Mouse (Mus musculus): ENCODE results near the gene Cav3. TPM values are rescaled to one million over a fixed set of nuclear protein-coding genes. Genes with fewer than 3 reads are reported as not detected.

Cav3 gene
- not detected for total RNA-seq (2018; cell fraction: chromatin; rRNA removed)
- not detected for total RNA-seq (2018; cell fraction: cytosol; rRNA removed)
- not detected for total RNA-seq (2018; cell fraction: nucleus; rRNA removed)
- polyA plus RNA-seq (2018): not detected in 3 replicates

GRCm38 (mm10) chr6:112459341-112459749, at the start of gene Cav3:
TSS of gene Cav3 (plus strand) at chr6:112459505.
- H3K27ac ChIP-seq: no peak within 1 kb of the TSS
- no peaks in the 10 kb centered on the region for H3K79me2 ChIP-seq (ENCODE audit: inconsistent target)
- 92% methylated on average over 12 of the region's 12 CpGs for WGBS (ENCODE audit: missing documents)
- H3K4me3 ChIP-seq (ENCODE audit: inconsistent target): no peak within 1 kb of the TSS
- no peaks in the 10 kb centered on the region for H3K36me3 ChIP-seq (ENCODE audit: inconsistent target)

DNA sequence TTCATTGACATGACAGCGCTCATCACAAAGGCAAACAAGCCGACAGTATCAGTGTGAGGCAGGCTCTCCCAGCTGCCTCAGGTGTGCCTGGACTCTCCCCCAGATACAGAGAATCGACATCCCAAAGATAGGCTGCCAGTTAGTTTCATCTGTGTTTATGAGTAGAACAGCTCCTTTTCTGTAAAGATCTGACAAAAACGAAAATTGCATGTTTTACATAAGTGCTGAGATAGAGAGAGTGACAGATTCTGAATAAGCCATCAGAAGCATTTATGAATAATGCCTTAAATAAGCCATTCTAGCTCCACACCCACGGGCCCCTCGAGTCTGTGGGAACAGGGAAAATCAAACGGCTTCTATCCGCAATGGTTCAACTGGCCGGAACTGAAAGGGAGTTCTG, 40.0 kb upstream of the Cav3 start:
- no peak overlapping the region for H3K27ac ChIP-seq
- no peaks in the 10 kb centered on the region for H3K36me3 ChIP-seq (ENCODE audit: inconsistent target)
- no peaks in the 10 kb centered on the region for H3K79me2 ChIP-seq (ENCODE audit: inconsistent target)
- no peak overlapping the region for H3K4me3 ChIP-seq (ENCODE audit: inconsistent target)
- 91% methylated on average over 9 of the region's 9 CpGs for WGBS (ENCODE audit: missing documents)

DNA sequence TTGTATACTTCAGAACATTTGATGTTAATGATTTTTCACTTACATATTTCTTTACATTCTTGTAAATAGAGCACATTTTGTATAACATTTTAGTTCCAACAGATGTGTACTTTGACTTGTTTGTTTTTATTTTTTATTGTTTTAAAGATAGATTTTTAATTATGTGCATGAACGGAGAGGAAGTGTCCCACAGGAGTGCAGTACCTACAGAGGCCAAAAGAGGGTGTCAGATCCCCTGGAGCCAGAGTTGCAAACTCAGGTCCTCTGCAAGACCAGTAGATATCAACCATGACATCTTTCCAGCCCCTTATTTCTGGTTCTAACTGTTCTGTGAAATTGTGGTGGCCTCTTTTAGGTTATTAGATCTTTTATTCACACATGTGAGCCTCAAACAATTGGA, 38.4 kb upstream of the Cav3 start:
- H3K79me2 ChIP-seq (ENCODE audit: inconsistent target): no peaks in the 10 kb centered on the region
- no peaks in the 10 kb centered on the region for H3K36me3 ChIP-seq (ENCODE audit: inconsistent target)
- 89% methylated on average over 1 of the region's 1 CpGs for WGBS (ENCODE audit: missing documents)
- no peak overlapping the region for H3K4me3 ChIP-seq (ENCODE audit: inconsistent target)
- H3K27ac ChIP-seq: no peak overlapping the region

DNA sequence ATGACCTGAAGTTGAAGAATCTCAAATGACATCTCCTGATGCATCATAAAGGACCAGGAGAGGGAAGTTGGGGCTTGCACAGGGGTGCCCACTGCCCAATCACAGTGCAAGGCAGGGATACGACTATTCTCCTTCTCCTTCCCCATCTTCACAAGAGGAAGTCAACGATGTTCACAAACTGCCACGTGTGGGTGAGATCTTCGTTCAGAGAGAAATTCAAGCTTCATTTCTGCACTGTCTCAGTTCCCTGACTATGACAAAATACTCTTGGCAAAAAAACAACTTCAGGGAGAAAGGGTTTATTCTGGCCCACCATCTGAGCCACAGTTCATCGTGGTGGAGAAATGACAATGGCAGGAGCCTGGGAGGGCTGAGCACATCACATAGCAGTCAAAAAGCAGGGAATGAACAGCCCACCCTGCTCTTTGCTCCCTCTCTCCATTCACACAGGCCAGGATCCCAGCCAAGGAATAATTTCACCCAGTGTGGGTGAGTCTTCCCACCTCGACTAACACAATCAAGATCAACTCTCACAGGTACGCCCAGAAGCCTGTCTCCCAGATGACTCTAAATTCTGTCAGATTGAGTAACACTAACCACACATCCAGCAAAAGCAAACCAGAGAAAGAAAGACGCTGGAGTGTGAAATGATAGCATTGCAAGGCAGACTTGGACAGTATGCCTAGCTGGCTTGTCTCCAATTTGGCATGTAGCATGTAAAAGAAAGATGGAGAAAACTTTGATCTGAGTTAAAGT, 35.4 kb upstream of the Cav3 start:
- no peak overlapping the region for H3K4me3 ChIP-seq (ENCODE audit: inconsistent target)
- H3K27ac ChIP-seq: no peak overlapping the region
- no peaks in the 10 kb centered on the region for H3K36me3 ChIP-seq (ENCODE audit: inconsistent target)
- H3K79me2 ChIP-seq (ENCODE audit: inconsistent target): no peaks in the 10 kb centered on the region
- WGBS (ENCODE audit: missing documents): 78% methylated on average over 8 of the region's 8 CpGs

GRCm38 (mm10) chr6:112426018-112426732, 33.1 kb upstream of the Cav3 start:
- H3K79me2 ChIP-seq (ENCODE audit: inconsistent target): no peaks in the 10 kb centered on the region
- no peak overlapping the region for H3K4me3 ChIP-seq (ENCODE audit: inconsistent target)
- H3K27ac ChIP-seq: no peak overlapping the region
- WGBS (ENCODE audit: missing documents): 77% methylated on average over 6 of the region's 6 CpGs
- no peaks in the 10 kb centered on the region for H3K36me3 ChIP-seq (ENCODE audit: inconsistent target)

GRCm38 (mm10) chr6:112445675-112446074, 13.6 kb upstream of the Cav3 start:
- H3K79me2 ChIP-seq (ENCODE audit: inconsistent target): no peaks in the 10 kb centered on the region
- no peak overlapping the region for H3K4me3 ChIP-seq (ENCODE audit: inconsistent target)
- no peak overlapping the region for H3K27ac ChIP-seq
- no peaks in the 10 kb centered on the region for H3K36me3 ChIP-seq (ENCODE audit: inconsistent target)
- 17% methylated on average over 3 of the region's 3 CpGs for WGBS (ENCODE audit: missing documents)

GRCm38 (mm10) chr6:112461459-112461858, 2.2 kb downstream of the Cav3 start:
- no peaks in the 10 kb centered on the region for H3K36me3 ChIP-seq (ENCODE audit: inconsistent target)
- WGBS (ENCODE audit: missing documents): 95% methylated on average over 5 of the region's 5 CpGs
- no peak overlapping the region for H3K4me3 ChIP-seq (ENCODE audit: inconsistent target)
- H3K27ac ChIP-seq: no peak overlapping the region
- H3K79me2 ChIP-seq (ENCODE audit: inconsistent target): no peaks in the 10 kb centered on the region

DNA sequence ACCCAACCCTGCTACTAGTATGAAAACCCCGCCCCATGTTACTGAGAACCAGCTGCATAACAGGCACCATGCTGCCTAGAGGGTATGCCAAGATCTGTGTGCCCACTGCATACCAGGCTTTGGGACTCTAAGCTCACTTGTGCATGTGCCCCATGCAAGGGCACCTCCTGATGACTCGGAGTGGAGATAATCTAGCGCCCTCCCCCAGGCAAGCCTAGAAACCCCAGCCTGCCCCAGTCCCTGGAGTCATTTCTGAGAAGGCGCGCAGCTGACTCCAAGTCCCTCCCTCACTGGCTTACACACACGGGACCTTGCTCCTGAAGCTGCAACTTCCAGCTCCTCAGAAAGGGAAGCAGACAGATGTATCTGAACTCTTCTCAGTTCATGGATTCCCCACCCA, 4.0 kb downstream of the Cav3 start:
- no peak overlapping the region for H3K4me3 ChIP-seq (ENCODE audit: inconsistent target)
- no peaks in the 10 kb centered on the region for H3K79me2 ChIP-seq (ENCODE audit: inconsistent target)
- 69% methylated on average over 6 of the region's 6 CpGs for WGBS (ENCODE audit: missing documents)
- H3K27ac ChIP-seq: no peak overlapping the region
- no peaks in the 10 kb centered on the region for H3K36me3 ChIP-seq (ENCODE audit: inconsistent target)

GRCm38 (mm10) chr6:112465441-112465840, 6.1 kb downstream of the Cav3 start:
- H3K79me2 ChIP-seq (ENCODE audit: inconsistent target): no peaks in the 10 kb centered on the region
- H3K4me3 ChIP-seq (ENCODE audit: inconsistent target): no peak overlapping the region
- no peak overlapping the region for H3K27ac ChIP-seq
- no peaks in the 10 kb centered on the region for H3K36me3 ChIP-seq (ENCODE audit: inconsistent target)
- 85% methylated on average over 3 of the region's 3 CpGs for WGBS (ENCODE audit: missing documents)

GRCm38 (mm10) chr6:112466001-112466400, 6.7 kb downstream of the Cav3 start:
- no peaks in the 10 kb centered on the region for H3K79me2 ChIP-seq (ENCODE audit: inconsistent target)
- H3K36me3 ChIP-seq (ENCODE audit: inconsistent target): no peaks in the 10 kb centered on the region
- no peak overlapping the region for H3K4me3 ChIP-seq (ENCODE audit: inconsistent target)
- H3K27ac ChIP-seq: no peak overlapping the region

GRCm38 (mm10) chr6:112471644-112472043, 12.3 kb downstream of the Cav3 start:
- no peak overlapping the region for H3K27ac ChIP-seq
- 14% methylated on average over 4 of the region's 4 CpGs for WGBS (ENCODE audit: missing documents)

DNA sequence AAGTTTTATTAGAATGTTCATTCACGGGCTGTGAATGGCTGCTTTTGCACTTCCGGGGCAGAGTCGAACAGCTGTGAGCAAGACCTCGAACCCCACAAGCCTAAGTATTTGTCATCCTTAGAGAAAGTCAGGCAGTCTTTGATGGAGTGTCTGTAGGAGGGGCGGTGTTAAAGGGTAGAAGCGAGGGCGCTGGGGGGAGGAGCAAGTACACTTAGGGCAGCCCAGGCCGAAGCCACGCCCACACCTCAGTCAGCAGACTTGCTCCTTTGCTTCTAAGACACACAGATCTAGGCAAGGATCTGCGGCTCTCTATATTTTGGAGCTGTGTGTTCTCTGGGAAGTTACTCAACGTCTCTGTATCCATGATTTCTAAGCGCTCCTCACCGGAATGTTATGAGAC, 20.6 kb downstream of the Cav3 start:
- WGBS (ENCODE audit: missing documents): 54% methylated on average over 13 of the region's 13 CpGs
- Histone ChIP-seq H3K4me3 (ENCODE audit: inconsistent target) (no peak overlapping the region), H3K27ac (no peak overlapping the region), H3K79me2 (ENCODE audit: inconsistent target) (no peaks in the 10 kb centered on the region), H3K36me3 (ENCODE audit: inconsistent target) (no peaks in the 10 kb centered on the region)

More at GRCm38 (mm10) chr6:112471644-112472043, 12.3 kb downstream of the Cav3 start:
- Histone ChIP-seq H3K36me3 (ENCODE audit: inconsistent target) (no peaks in the 10 kb centered on the region), H3K4me3 (ENCODE audit: inconsistent target) (no peak overlapping the region), H3K79me2 (ENCODE audit: inconsistent target) (no peaks in the 10 kb centered on the region)

DNA sequence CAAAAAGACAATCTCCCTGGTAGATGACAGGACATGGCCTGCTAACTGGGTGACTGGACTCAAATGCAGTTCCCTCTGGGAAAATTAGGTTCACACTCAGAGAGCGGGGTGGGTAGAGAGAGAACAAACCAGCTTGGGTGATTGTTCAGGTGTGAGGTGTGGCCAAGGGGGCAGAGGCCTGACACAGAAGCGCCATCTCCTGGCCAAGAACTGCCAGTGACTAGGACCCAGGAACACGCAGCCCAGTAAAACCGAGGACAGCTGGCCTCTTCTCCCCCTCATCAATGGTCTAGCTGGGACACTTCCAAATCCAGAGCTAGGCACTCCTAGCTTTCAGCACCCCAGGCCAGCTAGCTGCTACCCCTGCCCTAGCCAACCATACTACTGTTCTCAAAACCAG, 25.0 kb downstream of the Cav3 start:
- H3K36me3 ChIP-seq (ENCODE audit: inconsistent target): no peaks in the 10 kb centered on the region
- no peaks in the 10 kb centered on the region for H3K79me2 ChIP-seq (ENCODE audit: inconsistent target)
- no peak overlapping the region for H3K27ac ChIP-seq
- H3K4me3 ChIP-seq (ENCODE audit: inconsistent target): no peak overlapping the region
- WGBS (ENCODE audit: missing documents): 1% methylated on average over 4 of the region's 4 CpGs

- Histone ChIP-seq H3K27ac (no peak overlapping the region), H3K4me3 (ENCODE audit: inconsistent target) (no peak overlapping the region), H3K79me2 (ENCODE audit: inconsistent target) (no peaks in the 10 kb centered on the region), H3K36me3 (ENCODE audit: inconsistent target) (no peaks in the 10 kb centered on the region)
- WGBS (ENCODE audit: missing documents): 87% methylated on average over 5 of the region's 5 CpGs
Observed at GRCm38 (mm10) chr6:112487993-112488392, 28.7 kb downstream of the Cav3 start.

- 37% methylated on average over 21 of the region's 24 CpGs for WGBS (ENCODE audit: missing documents)
Observed at GRCm38 (mm10) chr6:112488821-112489180, 29.5 kb downstream of the Cav3 start.

More at GRCm38 (mm10) chr6:112488821-112489180, 29.5 kb downstream of the Cav3 start:
- no peak overlapping the region for H3K27ac ChIP-seq
- no peaks in the 10 kb centered on the region for H3K79me2 ChIP-seq (ENCODE audit: inconsistent target)
- H3K4me3 ChIP-seq (ENCODE audit: inconsistent target): no peak overlapping the region
- no peaks in the 10 kb centered on the region for H3K36me3 ChIP-seq (ENCODE audit: inconsistent target)
